Mouse (Mus musculus): ENCODE data around the gene Ddrgk1. TPM values are rescaled to one million over a fixed set of nuclear protein-coding genes. Genes with fewer than 3 reads are reported as not detected.

Ddrgk1 gene
- total RNA-seq, 2 experiments from 2014 or later: 97.6 to 98.1 TPM

DNA sequence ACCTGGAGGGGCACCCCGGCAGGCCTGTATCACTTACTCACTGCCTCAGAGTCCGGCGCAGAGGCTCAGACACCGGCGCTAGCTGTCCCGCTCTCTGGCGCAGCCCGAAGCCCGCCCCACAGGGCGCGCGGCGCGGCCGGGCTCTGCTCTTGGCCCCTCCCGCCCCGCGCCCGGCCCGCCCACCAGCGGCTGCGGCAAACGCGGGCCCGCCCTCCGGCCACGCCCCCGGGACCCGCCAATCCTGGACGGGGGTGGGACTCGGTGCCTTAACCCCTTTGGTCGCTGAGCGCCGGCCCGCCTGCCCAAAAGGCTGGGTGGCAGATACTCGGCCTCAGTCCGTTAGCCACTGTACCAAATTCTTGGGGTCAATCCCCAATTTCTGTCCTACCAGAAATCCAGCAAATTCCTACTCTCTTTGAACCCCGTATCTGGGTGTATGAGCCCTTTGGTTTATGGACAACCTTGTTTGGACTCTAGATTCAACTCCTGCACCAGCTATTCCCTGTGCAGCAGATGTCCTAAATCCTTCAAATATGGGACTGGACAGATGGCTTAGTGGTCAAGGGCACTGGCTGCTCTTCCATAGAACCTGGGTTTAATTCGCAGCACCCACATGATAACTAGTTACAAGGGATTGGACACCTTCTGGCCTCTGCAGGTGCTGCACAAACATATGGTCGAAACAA is 21.6 kb downstream of the Ddrgk1 start, which contains the start of gene Lzts3:
TSS of gene Lzts3 (minus strand) at position 120 of the 686 bp plus-strand sequence.
- H3K4me3 ChIP-seq: peak within 1 kb of the TSS; percentile 80
- peak; percentile 91 to 95 for DNase-seq (ENCODE audit: low spot score in 2 of 2)
- TF ChIP-seq CTCF (conservative IDR thresholded peaks at IDR 0.05): no peak
- peak within 1 kb of the TSS; percentile 95 for H3K27ac ChIP-seq

- TF ChIP-seq CTCF (conservative IDR thresholded peaks at IDR 0.05): no peak
- peak overlapping the region; percentile 80 for H3K4me3 ChIP-seq
- no peak for DNase-seq (ENCODE audit: low spot score in 2 of 2)
- peak overlapping the region; percentile 95 for H3K27ac ChIP-seq
Observed at GRCm38 (mm10) chr2:130642197-130642660, 22.2 kb downstream of the Ddrgk1 start.

GRCm38 (mm10) chr2:130641351-130642025 is 23.0 kb downstream of the Ddrgk1 start:
- Histone ChIP-seq H3K27ac (peak overlapping the region; percentile 95), H3K4me3 (peak overlapping the region; percentile 80)
- no peak for DNase-seq (ENCODE audit: low spot score in 2 of 2)
- no peak for TF ChIP-seq CTCF (conservative IDR thresholded peaks at IDR 0.05)

- no peak for TF ChIP-seq CTCF (conservative IDR thresholded peaks at IDR 0.05)
- peak overlapping the region; percentile 34 for H3K27ac ChIP-seq
- no peak for DNase-seq (ENCODE audit: low spot score in 2 of 2)
- H3K4me3 ChIP-seq: peak overlapping the region; percentile 6; the same call in 1 of the 2 replicates
Observed at GRCm38 (mm10) chr2:130639276-130639675, 25.2 kb downstream of the Ddrgk1 start.

DNA sequence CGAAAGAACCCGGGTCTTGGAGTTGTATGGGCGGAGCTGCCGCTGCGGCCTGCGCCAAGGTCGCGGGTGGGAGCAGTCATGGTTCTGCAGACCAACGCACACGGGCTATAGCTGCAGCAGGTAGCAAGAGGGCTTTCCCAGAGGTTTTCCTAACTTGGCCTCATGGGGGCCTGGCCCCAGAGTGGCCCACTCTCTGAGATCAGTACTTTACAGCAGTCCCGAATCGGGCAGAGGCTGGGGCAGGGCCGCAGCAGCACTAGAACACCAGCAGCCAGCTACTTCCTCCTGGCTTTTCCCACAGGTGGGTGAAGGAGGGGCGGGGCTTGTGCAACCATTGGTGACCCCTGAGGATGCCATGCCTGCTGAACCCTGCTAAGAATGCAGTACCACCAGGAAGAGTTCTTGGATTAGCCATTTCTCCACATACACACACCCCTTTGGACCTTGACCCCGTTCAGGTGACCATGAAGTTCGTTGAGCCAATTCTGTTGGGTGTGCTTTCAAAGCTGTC is 26.3 kb downstream of the Ddrgk1 start:
- DNase-seq (ENCODE audit: low spot score in 2 of 2): no peak
- TF ChIP-seq CTCF (conservative IDR thresholded peaks at IDR 0.05): no peak
- Histone ChIP-seq H3K4me3 (peak overlapping the region; percentile 2; the same call in 1 of the 2 replicates), H3K27ac (peak overlapping the region; percentile 34)

DNA sequence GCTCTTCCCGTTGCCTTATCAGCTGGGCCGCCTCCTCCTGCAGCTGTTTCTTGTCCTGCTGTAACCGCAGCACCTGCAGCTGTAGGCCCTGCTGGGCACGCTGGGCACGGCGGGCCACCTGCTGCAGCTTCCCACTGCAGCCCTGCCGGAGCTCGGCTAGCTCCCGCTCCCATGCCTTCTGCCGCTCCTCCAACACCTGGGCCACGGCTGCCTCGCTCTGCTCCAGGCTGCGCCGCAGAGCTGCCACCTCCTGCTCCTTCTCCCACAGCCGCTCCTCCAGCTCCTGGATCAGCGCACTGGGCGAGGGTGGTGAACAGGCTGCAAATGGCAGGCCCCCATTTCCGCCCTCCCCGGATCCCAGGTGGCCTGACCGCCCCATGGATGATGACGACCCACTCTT is 28.6 kb downstream of the Ddrgk1 start:
- no peak overlapping the region; the same call in 1 of the 2 replicates for H3K4me3 ChIP-seq
- no peak for TF ChIP-seq CTCF (conservative IDR thresholded peaks at IDR 0.05)
- peak overlapping the region; percentile 84 for H3K27ac ChIP-seq
- DNase-seq (ENCODE audit: low spot score in 2 of 2): no peak

GRCm38 (mm10) chr2:130634739-130635411 is 29.6 kb downstream of the Ddrgk1 start:
- TF ChIP-seq CTCF (conservative IDR thresholded peaks at IDR 0.05): 0 out of 2 replicates have a peak, but pooled peaks have one; percentile 10
- DNase-seq (ENCODE audit: low spot score in 2 of 2): no peak
- H3K27ac ChIP-seq: peak overlapping the region; percentile 84
- H3K4me3 ChIP-seq: no peak overlapping the region

DNA sequence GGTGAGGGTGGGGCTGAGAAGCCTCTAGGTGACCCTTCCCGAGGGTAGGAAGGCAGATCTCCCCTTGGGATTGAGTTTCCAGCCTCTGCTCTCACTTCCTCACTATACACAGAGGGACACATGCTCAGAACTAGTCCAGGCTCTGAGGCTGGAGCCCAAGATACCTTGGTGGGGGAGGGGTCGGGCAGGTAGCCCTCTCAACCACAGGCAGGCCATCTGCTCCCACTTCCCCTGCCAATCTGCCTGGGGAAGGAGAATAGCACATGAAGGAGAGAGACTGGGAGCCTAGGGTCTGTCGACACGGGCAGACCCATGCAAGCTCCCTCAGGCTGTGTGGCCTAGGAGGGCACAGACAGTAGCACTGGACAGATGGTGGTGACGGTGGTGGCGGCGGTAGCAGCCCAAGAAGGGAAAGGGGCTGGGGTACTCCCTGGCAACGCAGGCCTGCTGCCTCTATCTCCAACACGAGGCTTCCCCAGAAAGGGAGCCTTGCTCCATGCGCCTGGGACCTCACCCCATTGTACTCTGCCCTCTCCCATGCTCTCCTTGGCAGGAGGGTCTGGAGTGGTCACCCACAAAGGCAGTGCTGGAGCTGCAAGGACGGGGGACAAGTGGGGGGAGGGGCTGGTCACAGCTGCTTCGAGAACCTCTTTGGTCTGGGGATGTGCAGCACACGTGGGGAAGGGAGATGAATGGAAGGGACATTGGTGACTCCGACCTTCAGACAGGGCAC is 30.3 kb downstream of the Ddrgk1 start:
- no peak overlapping the region for H3K4me3 ChIP-seq
- no peak for TF ChIP-seq CTCF (conservative IDR thresholded peaks at IDR 0.05)
- no peak for DNase-seq (ENCODE audit: low spot score in 2 of 2)
- peak overlapping the region; percentile 84 for H3K27ac ChIP-seq

- no peak for TF ChIP-seq CTCF (conservative IDR thresholded peaks at IDR 0.05)
- no peak overlapping the region for H3K4me3 ChIP-seq
- peak overlapping the region; percentile 84 for H3K27ac ChIP-seq
- DNase-seq (ENCODE audit: low spot score in 2 of 2): no peak
Observed at GRCm38 (mm10) chr2:130632887-130633675, 31.4 kb downstream of the Ddrgk1 start.

DNA sequence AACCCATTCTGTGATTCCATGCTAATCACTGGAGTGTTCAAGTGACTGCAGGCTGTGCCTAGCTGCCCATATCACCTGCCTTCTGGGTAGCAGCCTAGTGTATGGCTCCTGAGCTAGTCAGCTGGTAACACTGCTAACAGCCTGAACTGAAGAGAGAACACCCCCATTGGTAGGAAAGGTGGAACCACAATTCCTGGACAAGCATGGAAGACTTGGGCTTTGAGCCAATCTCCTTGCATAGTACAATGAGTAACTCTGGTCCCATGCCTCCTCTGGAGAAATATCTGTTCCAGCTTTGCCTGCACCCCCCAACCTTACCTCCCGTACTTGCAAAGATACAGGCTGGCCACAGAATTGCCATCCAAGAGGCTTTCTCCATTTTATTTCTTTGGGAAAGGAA is 32.0 kb downstream of the Ddrgk1 start:
- H3K27ac ChIP-seq: peak overlapping the region; percentile 51; the same call in 1 of the 2 replicates
- TF ChIP-seq CTCF (conservative IDR thresholded peaks at IDR 0.05): no peak
- no peak for DNase-seq (ENCODE audit: low spot score in 2 of 2)

GRCm38 (mm10) chr2:130629839-130630203 is 34.6 kb downstream of the Ddrgk1 start, which contains the start of the genes Fastkd5 and Ubox5:
TSS of gene Fastkd5 (minus strand) at chr2:130630027.
TSS of gene Ubox5 (minus strand) at chr2:130630038.
- Histone ChIP-seq H3K27ac (peak within 1 kb of the TSS; percentile 87), H3K4me3 (peak within 1 kb of the TSS; percentile 75)
- peak; percentile 87 to 91 for DNase-seq (ENCODE audit: low spot score in 2 of 2)
- no peak for TF ChIP-seq CTCF (conservative IDR thresholded peaks at IDR 0.05)

More for the DNA sequence above, 32.0 kb downstream of the Ddrgk1 start:
- no peak overlapping the region for H3K4me3 ChIP-seq
